Mouse (Mus musculus) spleen, postnatal 4 days (tissue): ENCODE measurements around the gene Prpf4.
A peak's percentile ranks its signal among the peaks of the same experiment; 100 is the strongest.

Experiments used
- DNase-seq, 2 experiments: peaks; one replicate each; pipeline ENCODE4 v3.0.0; 2022; ENCODE audit warnings: low spot score in 2 of 2

The Prpf4 gene

DNA sequence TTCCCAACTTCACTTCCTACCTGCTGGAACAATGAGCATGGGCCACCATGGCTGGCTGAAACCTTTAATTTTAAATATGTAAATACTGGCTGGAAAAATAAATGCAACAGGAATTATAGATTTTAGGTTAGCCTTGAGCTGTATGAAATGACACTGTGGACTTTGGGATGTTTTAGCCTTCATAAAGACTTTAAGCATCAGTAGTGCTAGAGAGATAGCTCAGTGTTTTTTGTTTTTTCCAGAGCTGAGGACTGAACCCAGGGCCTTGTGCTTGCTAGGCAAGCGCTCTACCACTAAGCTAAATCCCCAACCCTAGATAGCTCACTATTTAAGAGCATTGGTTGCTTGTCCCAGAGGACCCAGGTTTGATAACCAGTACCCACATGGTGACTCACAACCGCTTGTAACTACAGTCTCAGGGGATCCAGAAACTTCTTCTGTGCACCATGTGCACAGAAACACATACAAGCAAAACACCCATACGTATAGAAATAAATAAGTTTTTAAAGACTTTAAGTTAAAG is 28.7 kb downstream of the Prpf4 start:
- no peak for DNase-seq

DNA sequence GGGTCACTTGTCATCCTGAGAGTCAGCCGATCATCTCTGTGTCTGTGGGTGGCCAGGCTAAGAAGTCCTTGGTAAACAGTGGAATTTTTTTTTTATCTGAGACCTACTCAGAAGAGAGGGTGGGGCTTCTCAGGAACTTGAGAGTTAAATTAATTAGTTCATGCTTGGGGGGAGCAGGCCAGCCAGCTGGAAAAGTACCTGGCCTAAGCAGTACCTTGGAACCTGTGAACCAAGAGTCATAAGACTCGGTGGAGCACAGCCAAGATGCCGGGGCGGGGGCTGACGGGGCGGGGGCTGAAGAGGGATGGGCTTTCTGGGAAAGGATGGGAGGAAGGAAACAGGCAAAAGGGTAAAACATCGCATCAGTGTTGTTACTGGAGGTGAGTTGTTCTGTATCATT is 29.3 kb downstream of the Prpf4 start:
- no peak for DNase-seq

DNA sequence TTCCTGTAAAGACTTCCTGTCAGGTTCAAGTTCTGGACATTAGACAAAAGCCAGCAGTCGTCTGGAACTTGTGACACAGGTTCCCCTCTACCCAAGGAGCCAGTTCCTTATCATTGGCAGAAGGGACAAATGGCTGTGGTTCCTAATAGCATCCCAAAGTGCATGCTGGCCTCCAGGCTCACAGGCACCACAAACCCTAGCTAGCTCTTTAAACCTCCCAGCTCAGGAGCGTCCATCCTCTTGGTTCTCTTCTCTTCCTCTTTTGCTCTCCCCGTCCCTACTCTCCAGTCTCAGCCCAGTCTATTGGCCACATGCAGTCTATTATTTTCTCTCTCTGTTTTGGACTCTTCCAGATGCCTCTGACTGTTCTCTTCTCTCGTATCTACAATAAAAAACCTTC is 31.2 kb downstream of the Prpf4 start:
- DNase-seq = no peak

DNA sequence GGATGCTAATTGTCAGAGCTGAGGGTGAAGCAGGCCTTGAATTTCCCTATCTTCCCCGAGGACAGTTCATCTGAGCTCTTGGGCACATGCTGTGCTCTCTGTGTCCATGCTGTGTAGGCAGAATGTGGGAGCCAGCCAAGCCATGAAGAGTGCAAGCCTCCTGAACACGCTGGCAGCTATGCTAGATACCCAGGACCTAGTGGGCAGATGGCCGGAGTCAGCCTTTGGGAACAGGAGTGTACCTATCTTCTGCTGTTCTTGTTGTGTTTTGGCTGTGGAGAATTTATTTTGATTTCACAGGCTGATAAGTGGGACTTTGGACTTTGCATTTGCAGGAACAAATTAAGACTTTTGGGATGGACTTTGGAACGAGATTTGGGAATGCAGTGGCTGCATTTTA is 31.9 kb downstream of the Prpf4 start:
- no peak for DNase-seq

DNA sequence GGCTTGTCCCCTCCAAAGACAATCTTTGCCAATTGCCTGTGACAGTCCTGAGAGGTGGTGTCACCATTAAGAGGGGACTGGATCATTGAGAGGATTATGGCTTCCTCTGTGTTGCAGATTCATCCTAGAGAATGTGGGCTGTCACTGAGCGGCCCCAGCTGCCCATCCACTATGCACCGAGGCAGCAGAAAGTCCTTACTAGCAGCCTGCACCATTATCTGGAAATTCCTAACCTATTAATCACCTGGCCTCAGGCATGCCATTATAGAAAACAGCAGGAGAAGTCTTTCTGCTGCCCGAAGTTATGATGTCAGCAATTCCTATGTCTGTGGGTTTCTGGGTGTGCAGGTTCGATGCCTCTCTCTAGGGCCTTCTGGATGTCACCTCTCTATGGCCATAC is 32.4 kb downstream of the Prpf4 start:
- DNase-seq = no peak

DNA sequence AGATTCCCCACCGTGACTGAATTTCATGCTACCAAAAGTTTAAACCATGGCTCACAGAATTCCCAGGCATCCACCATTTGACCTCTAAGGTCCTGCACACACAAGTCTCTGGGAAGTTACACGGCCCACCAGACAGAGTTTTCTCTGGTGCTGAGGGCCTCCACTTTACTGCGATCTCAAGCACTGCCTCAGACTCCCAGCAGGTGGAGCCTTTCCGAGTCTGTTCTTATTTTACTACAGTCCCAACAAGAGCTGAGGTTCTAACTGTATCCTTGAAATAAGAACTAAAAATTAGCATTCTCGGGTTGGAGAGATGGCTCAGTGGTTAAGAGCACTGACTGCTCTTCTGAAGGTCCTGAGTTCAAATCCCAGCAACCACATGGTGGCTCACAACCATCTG is 46.4 kb downstream of the Prpf4 start:
- peak in 1 of 2 experiments; percentile 21 for DNase-seq

DNA sequence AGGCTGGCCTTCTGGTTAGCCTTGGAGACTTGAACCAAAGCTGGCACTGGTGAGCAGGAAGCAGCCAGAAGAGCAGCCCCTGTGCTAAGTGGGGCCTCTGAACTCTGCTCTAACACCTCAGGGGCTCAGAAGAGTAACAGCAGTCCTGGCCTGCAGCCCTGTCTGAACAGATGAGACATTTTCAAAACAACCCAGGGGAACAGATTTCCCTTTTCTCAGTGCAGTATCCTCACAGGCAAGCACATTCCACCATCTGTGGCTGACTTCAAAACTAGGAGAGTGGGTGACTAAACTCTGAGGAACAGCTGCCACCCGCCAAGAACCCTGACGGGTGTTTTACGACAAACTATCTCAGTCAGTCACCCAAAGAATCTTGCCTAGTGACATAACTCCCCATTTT is 50.5 kb downstream of the Prpf4 start:
- DNase-seq = no peak

DNA sequence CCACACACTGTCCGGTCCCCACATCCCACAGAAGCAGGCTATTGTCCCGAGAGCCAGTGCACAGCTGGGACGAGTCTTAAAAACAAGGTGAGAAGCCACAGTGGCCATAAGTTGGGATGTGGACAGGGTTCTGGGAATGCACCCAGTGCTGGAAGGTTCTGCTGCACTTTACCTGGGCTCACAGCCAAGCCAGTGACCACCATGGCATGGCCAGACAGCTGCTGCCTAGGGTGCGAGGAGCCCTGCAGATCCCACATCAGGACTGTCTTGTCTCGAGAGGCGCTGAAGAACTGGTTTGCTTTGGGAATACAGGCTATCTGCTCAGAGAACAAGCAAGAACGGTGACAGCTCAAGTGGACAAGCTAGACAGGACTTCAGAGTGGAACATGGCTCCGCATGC is 51.8 kb downstream of the Prpf4 start:
- no peak for DNase-seq

DNA sequence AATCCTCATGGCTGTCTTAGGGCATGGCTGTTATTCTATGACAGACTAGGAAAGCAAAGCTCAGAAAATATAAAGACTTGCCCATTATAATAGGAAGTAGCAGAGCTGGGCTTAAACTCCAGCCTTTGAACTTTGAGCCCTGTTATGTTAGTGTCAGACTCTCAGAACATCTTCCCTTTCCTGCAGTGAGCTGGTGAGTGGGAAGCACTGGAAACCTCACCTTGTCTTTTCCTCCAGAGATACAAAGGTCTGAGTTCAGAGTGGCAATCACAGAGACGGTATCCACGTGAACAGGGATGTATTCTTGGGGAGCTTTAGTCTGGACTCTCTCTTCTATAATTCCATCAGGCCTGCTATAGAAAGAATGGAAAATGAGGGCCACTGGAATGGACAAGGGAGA is 54.5 kb downstream of the Prpf4 start:
- no peak for DNase-seq

DNA sequence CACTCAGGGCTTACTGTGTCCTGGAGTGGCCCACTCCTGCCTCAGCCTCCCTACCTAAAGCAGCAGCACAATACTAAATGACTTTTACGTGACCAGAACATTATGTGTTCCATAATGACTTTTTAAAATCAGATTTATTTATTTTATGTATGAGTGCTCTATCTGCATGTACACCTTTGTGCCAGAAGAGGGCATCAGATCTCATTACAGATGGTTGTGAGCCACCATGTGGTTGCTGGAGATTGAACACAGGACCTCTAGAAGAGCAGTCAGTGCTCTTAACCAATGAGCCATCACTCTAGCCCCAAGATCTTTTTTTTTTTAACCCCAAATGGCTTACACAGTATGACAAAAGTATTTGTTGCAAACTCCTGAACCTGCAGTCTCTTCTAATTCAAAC is 59.6 kb downstream of the Prpf4 start:
- no peak for DNase-seq

DNA sequence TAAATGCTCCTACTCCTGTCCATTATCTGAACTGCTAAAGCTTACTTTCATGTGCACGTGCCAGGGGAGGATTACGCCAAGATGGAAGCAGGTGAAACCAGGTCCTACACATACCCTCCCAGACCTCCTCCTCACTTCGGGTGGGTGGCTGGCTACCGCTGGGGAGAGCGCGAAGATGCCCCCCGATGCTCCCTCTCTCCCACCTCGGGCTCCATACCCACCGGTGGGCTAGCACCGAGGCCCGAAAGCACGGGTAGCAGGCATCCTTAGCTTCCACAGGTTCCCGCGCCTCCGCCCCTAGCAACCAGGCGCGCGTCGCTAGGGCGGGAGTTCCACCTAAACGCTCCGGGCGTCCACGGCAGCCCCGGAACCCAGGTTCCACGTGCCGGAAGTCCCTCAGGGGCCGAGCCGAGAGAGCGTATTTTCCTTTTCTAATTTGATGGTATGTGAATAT is 62.0 kb downstream of the Prpf4 start, which contains the start of gene Wdr31:
Gene Wdr31, minus strand, starts transcription at position 299 of the 454 bp plus-strand sequence.
- peak; percentile 83 to 93 for DNase-seq

DNA sequence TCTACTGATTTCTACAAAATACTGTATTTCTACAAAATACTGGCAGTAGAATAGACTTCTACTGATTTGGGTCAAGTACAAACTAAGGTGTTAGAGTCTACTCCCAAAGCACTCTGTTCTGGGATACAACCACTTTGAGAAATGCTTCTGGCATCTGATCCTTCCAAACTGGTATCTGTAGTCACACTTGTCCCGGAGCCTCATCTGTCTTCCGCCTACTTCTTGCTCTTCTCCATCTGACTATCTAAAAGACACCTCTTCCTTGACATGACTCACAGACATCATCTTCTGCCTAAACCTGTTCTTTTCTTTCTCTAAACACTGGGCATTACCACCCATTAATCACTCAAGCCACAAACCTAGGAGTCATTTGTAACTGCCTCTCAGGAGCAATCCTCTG is 63.5 kb downstream of the Prpf4 start:
- DNase-seq = no peak

DNA sequence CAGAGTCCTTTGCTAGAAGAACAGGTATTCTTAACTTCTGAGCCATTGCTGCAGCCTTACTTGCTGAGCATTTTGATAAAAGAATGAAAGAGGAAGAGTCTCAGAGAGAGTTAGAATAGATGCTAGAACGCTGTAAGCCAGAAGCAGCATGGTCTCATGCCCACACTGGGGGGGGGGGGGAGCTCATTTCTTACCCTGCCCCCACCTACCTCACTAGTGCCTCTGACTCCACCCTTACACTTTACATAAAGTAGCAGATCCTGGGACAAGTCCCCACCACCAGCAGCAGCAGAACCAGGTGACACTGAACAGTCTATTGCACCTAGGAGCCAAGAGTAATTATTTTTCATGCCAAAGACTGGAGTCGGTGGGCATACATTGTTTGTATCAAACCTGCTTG is 66.5 kb downstream of the Prpf4 start:
- no peak for DNase-seq

DNA sequence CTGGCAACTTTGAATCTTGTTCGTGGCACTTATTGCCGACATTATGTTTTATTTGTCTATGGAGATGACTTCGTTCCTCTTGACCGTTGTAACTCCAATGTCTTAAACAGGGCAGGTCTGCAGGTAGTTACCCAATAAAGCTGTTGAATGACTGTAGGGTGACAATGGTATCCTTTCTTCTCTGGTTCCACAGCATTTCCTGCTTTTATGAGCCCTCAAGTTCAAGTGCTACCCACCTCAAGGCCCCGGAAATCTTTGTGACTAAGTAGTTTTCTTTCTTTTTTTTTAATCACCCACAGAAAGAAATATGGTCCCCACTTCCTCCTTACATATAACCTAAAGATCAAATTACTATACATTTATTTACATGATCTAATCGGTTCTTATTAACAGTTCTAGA is 67.2 kb downstream of the Prpf4 start:
- no peak for DNase-seq
